In the genomic region with DNA sequence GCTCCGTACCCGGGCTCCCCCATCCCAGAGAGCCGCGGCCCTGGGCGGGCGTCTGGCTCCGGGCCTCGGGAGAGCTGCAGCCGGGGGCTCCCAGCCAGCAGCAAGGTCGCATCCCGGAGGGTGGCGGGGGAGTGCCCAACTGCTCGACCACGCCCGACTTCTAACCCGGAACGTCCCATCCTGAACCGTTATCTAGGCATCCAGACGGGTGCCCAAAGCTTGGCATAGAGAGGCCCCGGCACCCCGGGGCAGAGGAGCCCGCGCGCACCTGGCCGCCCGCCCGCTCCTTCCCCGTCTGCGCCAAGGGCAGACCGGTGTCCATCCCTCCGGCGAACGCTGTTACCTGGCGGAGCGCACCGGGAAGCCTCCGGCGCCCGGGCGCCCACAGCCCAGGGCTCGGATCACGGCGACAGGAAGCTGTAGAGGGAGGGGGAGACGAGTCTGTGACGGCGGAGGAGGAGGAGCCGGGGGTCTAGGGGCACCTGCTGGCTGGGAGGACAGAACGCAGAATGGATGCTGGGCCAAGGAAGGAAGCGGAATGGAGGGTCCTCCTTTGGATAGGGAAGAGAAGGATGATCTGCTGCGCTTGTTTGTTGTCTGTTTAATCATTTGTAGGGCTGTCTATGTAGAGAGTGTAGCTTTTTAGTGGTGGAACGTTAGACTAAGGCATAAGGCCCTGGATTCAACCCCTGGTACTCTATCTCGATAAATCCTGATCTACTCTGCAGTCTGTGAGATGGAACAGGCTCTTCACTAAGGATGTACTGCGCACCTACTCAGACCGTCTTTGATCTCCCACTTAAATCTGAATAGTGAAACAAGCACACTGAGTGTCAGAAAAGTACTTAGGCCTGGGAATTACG, we compare ENCODE assay signal across 8 mouse cellular contexts. TPM values are rescaled to one million over a fixed set of nuclear protein-coding genes. Genes with fewer than 3 reads are reported as not detected.
A peak's percentile ranks its signal among the peaks of the same experiment; 100 is the strongest.
DNase-seq lines count a peak whose midpoint lies in the region; ATAC-seq and TF ChIP-seq lines count a peak whose summit lies in the region.

TSS of gene Tmem136 (minus strand) at position 437 of the 863 bp plus-strand sequence.

- TF ChIP-seq EP300 in liver, postnatal 0 days (IDR thresholded peaks at IDR 0.05; ENCODE audit: low read depth) = peak; percentile 73

- peak; percentile 82 for DNase-seq in Muller cell, postnatal 12 days (ENCODE audit: inconsistent ontology term)
- peak; percentile 75 for DNase-seq in cerebellum, adult 11-12 months
- peak; percentile 89 for DNase-seq in forebrain, embryonic 14.5 days (ENCODE audit: low spot score)
- DNase-seq in heart, postnatal 10 days = peak; percentile 75 to 80
- DNase-seq in kidney, postnatal 36 days = peak; percentile 46 to 69
- DNase-seq in liver, postnatal 0 days = peak; percentile 87
- DNase-seq in ovary, postnatal 14 days (ENCODE audit: low spot score) = peak; percentile 47
- DNase-seq in urinary bladder, postnatal 14 days (ENCODE audit: low spot score) = peak; percentile 44

- no peak for TF ChIP-seq CTCF in liver, postnatal 0 days (IDR thresholded peaks at IDR 0.05; ENCODE audit: low read depth)

- peak within 1 kb of the TSS; percentile 84 for H3K4me3 ChIP-seq in forebrain, embryonic 14.5 days (ENCODE audit: low read depth, low read length)
- H3K4me3 ChIP-seq in liver, postnatal 0 days (ENCODE audit: low read depth, low read length) = peak within 1 kb of the TSS; percentile 60

- ATAC-seq in forebrain, embryonic 14.5 days = peak; percentile 98
- peak; percentile 99 for ATAC-seq in liver, postnatal 0 days

- WGBS in forebrain, embryonic 14.5 days = 3% methylated on average over 55 of the region's 55 CpGs
- 7% methylated on average over 52 of the region's 55 CpGs for WGBS in liver, postnatal 0 days (ENCODE audit: insufficient replicate concordance)

- H3K27ac ChIP-seq in forebrain, embryonic 14.5 days (ENCODE audit: low read depth, low read length) = peak within 1 kb of the TSS; percentile 52
- peak within 1 kb of the TSS; percentile 81 for H3K27ac ChIP-seq in liver, postnatal 0 days (ENCODE audit: low read depth)

- peaks cover 9% of the 10 kb centered on the region for H3K4me1 ChIP-seq in forebrain, embryonic 14.5 days (ENCODE audit: control insufficient read depth, insufficient read depth, low read length)
- peaks cover 16% of the 10 kb centered on the region for H3K4me1 ChIP-seq in liver, postnatal 0 days (ENCODE audit: insufficient read depth)

- peak within 1 kb of the TSS; percentile 93 for H3K9ac ChIP-seq in forebrain, embryonic 14.5 days (ENCODE audit: low read length)
- peak within 1 kb of the TSS; percentile 74 for H3K9ac ChIP-seq in liver, postnatal 0 days (replicated peaks)

- H3K27me3 ChIP-seq in forebrain, embryonic 14.5 days (replicated peaks; ENCODE audit: control insufficient read depth, insufficient read depth, low read length) = no peaks in the 10 kb centered on the region
- peaks cover 12% of the 10 kb centered on the region; the same call in 1 of the 2 replicates for H3K27me3 ChIP-seq in liver, postnatal 0 days (ENCODE audit: insufficient read depth, low read length)

- H3K4me2 ChIP-seq in forebrain, embryonic 14.5 days (ENCODE audit: low read length) = peak within 1 kb of the TSS; percentile 81
- H3K4me2 ChIP-seq in liver, postnatal 0 days (ENCODE audit: low read depth, low read length) = peak within 1 kb of the TSS; percentile 81

- H3K36me3 ChIP-seq in forebrain, embryonic 14.5 days (ENCODE audit: control insufficient read depth, insufficient read depth, low read length) = peaks cover 3% of the 10 kb centered on the region
- no peaks in the 10 kb centered on the region for H3K36me3 ChIP-seq in liver, postnatal 0 days (replicated peaks; ENCODE audit: insufficient read depth, low read length)

- H3K9me3 ChIP-seq in forebrain, embryonic 14.5 days (replicated peaks; ENCODE audit: control insufficient read depth, low read length) = no peaks in the 10 kb centered on the region
- H3K9me3 ChIP-seq in liver, postnatal 0 days (ENCODE audit: low read length) = no peaks in the 10 kb centered on the region

- intact Hi-C loops in heart, postnatal 10 days (cut with DNase I) = no loop called here

RNA-seq across cellular contexts. Expression of gene Tmem136, which starts in this region (rescaled TPM):
- polyA plus RNA-seq in forebrain, embryonic 14.5 days (2014; fragmentation: Nextera tagmentation; extraction: Ambion mirVana) = 8.2 and 9.2 TPM in 2 replicates
- total RNA-seq in heart, postnatal 10 days (2021) = 1 to 10 TPM; 7.4 to 9.1 TPM
- 0.44 and 0.92 TPM in 2 replicates for polyA plus RNA-seq in liver, postnatal 0 days (2015; fragmentation: Nextera tagmentation; extraction: Ambion mirVana)

Comparison
In these comparisons a context has a peak if more than half of its experiments do, and no peak if none do; other contexts are left out.
1. Peak in every context shown above with its lines: DNase-seq, ATAC-seq, H3K4me3 ChIP-seq and H3K27ac ChIP-seq.
2. Peak in DNase-seq, ATAC-seq, H3K4me3 ChIP-seq, H3K27ac ChIP-seq, H3K9ac ChIP-seq and H3K4me2 ChIP-seq in liver, postnatal 0 days; RNA of the gene not detected or under 1 TPM.